Mouse (Mus musculus): Measurements from ENCODE around the gene C5ar2. TPM values are rescaled to one million over a fixed set of nuclear protein-coding genes. Genes with fewer than 3 reads are reported as not detected.

The C5ar2 gene
- polyA plus RNA-seq, 1 experiment from 2014 or later, result not detected

DNA sequence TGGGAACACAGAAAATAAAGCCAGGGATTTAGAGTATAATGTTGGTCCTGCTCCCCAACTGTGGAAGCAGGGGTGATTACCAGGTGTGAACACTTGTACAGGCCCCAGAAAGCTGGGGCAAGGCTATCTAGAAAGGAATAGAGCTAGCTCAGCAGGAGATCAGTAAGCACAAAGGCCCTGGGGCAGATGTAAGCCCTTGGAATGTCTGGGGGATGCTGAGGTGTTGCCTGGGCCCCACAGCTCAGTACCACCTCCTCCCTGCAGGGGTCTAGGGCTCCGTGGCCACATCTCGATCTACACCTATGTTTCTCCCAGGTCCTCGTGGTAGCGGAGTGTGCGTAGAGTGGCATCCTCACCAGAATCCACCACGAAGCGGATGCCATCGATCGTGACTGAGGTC, 30.0 kb downstream of the C5ar2 start:
- H3K9me3 ChIP-seq (ENCODE audit: control insufficient read depth, low read length), result no peaks in the 10 kb centered on the region
- peaks cover 12% of the 10 kb centered on the region for H3K36me3 ChIP-seq (ENCODE audit: control insufficient read depth, insufficient read depth, low read length)
- no peak overlapping the region for H3K4me3 ChIP-seq (ENCODE audit: low read depth, low read length)
- ATAC-seq (ENCODE audit: insufficient number of reproducible peaks, low FRiP score, low TSS enrichment, low read depth) (no peak), DNase-seq (ENCODE audit: low spot score) (no peak)
- 94% methylated on average over 9 of the region's 9 CpGs for WGBS
- no peak overlapping the region for H3K27ac ChIP-seq (replicated peaks; ENCODE audit: low read depth, low read length)
- H3K4me1 ChIP-seq (ENCODE audit: control insufficient read depth, insufficient read depth, low read length), result no peaks in the 10 kb centered on the region
- H3K27me3 ChIP-seq (ENCODE audit: control insufficient read depth, insufficient read depth, low read length), result no peaks in the 10 kb centered on the region
- H3K9ac ChIP-seq (ENCODE audit: low read length), result no peak overlapping the region
- no peak overlapping the region for H3K4me2 ChIP-seq (ENCODE audit: low read depth, severe bottlenecking)

DNA sequence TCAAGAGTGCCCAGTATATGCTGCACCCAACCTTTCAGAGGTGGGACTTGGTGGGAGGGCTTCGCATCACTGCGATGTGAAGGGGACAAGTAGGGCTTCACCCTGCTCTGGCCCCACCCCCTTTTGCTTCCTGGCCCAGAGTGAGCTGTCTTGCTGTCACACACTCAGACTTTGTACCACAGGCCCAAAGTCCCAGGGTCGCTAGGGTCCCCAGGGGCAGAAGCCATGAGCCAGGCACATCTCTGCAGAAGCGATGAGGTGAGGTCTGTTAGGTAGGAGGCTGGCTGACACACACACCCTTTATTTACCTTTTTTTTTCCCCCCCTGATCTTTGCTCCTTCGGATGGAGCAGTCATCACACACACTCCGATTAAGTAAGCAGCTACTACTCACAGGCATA, 30.8 kb downstream of the C5ar2 start:
- Histone ChIP-seq H3K27ac (replicated peaks; ENCODE audit: low read depth, low read length) (no peak overlapping the region), H3K4me2 (ENCODE audit: low read depth, severe bottlenecking) (no peak overlapping the region), H3K9me3 (ENCODE audit: control insufficient read depth, low read length) (no peaks in the 10 kb centered on the region), H3K4me1 (ENCODE audit: control insufficient read depth, insufficient read depth, low read length) (no peaks in the 10 kb centered on the region), H3K9ac (ENCODE audit: low read length) (no peak overlapping the region), H3K36me3 (ENCODE audit: control insufficient read depth, insufficient read depth, low read length) (peaks cover 14% of the 10 kb centered on the region), H3K4me3 (ENCODE audit: low read depth, low read length) (no peak overlapping the region), H3K27me3 (ENCODE audit: control insufficient read depth, insufficient read depth, low read length) (no peaks in the 10 kb centered on the region)
- no peak for DNase-seq (ENCODE audit: low spot score)
- 87% methylated on average over 6 of the region's 6 CpGs for WGBS
- ATAC-seq (ENCODE audit: insufficient number of reproducible peaks, low FRiP score, low TSS enrichment, low read depth), result no peak

DNA sequence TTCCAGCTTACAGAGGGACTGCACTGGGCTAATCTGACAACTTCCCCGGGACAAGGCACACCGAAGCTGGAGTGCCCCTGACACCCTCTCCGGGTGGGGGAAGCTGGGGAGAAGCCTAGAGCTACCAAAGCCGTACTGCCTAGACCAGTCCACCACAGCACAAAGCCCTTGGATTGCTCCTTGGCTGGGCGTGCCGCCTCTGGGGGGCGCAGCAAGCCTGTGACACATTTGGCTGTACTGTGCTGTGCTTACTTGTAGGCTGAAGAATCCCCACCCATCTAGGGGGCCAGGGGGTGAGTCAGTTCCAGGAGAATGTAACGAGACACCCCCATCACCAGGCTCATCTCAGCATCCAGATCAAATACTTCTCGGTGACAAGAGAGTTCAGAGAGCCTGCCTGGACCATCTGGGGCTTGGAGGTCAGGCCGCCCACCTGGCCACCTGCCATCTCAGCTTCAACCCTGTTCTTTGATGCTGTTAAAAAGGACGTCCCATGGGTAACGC, 33.0 kb downstream of the C5ar2 start:
- no peaks in the 10 kb centered on the region for H3K9me3 ChIP-seq (ENCODE audit: control insufficient read depth, low read length)
- no peak overlapping the region for H3K4me2 ChIP-seq (ENCODE audit: low read depth, severe bottlenecking)
- no peaks in the 10 kb centered on the region for H3K4me1 ChIP-seq (ENCODE audit: control insufficient read depth, insufficient read depth, low read length)
- H3K27me3 ChIP-seq (ENCODE audit: control insufficient read depth, insufficient read depth, low read length), result no peaks in the 10 kb centered on the region
- 68% methylated on average over 12 of the region's 12 CpGs for WGBS
- H3K4me3 ChIP-seq (ENCODE audit: low read depth, low read length), result no peak overlapping the region
- no peak for DNase-seq (ENCODE audit: low spot score)
- no peak overlapping the region; the same call in 1 of the 2 replicates for H3K9ac ChIP-seq (ENCODE audit: low read length)
- H3K27ac ChIP-seq (replicated peaks; ENCODE audit: low read depth, low read length), result no peak overlapping the region
- ATAC-seq (ENCODE audit: insufficient number of reproducible peaks, low FRiP score, low TSS enrichment, low read depth), result no peak; the same call in 1 of the 2 replicates
- H3K36me3 ChIP-seq (ENCODE audit: control insufficient read depth, insufficient read depth, low read length), result peaks cover 17% of the 10 kb centered on the region

DNA sequence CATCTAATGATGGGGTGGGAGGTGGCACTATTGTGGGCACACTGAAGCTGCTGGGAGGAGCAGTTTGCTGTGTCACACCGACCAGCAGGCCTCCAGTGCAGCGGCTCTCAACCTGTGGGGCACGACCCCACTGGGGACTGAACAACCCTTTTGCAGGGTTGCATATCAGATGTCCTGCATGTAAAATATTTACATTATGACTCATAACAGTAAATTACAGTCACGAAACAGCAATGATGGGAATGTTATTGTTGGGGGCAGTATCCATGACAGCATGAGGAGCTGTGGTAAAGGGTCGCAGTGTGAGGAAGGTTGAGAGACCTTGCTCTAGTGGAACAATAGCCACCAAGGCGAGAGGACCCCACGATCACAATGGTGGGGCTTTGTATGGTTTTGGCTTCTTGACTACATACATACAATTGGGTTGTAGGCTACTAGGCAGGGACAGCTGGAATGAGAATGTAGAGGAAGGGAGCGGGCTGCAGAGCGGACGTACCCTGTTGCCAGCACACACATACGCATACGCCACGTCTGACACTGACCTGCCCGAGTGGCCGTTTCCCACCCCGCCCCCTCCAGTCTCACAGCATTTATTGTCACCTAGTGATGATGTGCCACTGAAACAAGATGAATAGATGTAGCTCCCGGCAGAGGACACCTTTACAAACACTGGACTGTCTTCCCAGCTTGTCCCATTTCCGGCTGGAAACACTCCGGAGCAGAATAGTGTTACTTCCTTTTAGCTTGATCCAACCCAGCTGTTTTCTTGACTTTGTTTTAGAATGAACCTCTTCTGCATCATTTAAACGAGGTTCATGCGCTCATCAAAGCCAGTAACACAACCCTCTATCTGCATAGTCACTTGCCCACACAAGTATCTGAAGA, 34.9 kb downstream of the C5ar2 start:
- no peak overlapping the region for H3K27ac ChIP-seq (replicated peaks; ENCODE audit: low read depth, low read length)
- no peaks in the 10 kb centered on the region for H3K27me3 ChIP-seq (ENCODE audit: control insufficient read depth, insufficient read depth, low read length)
- H3K9me3 ChIP-seq (ENCODE audit: control insufficient read depth, low read length), result no peaks in the 10 kb centered on the region
- DNase-seq (ENCODE audit: low spot score) (no peak), ATAC-seq (ENCODE audit: insufficient number of reproducible peaks, low FRiP score, low TSS enrichment, low read depth) (no peak)
- H3K36me3 ChIP-seq (ENCODE audit: control insufficient read depth, insufficient read depth, low read length), result peaks cover 8% of the 10 kb centered on the region
- no peak overlapping the region for H3K9ac ChIP-seq (ENCODE audit: low read length)
- H3K4me1 ChIP-seq (ENCODE audit: control insufficient read depth, insufficient read depth, low read length), result no peaks in the 10 kb centered on the region
- H3K4me2 ChIP-seq (ENCODE audit: low read depth, severe bottlenecking), result no peak overlapping the region
- no peak overlapping the region for H3K4me3 ChIP-seq (ENCODE audit: low read depth, low read length)
- WGBS, result 91% methylated on average over 21 of the region's 21 CpGs

DNA sequence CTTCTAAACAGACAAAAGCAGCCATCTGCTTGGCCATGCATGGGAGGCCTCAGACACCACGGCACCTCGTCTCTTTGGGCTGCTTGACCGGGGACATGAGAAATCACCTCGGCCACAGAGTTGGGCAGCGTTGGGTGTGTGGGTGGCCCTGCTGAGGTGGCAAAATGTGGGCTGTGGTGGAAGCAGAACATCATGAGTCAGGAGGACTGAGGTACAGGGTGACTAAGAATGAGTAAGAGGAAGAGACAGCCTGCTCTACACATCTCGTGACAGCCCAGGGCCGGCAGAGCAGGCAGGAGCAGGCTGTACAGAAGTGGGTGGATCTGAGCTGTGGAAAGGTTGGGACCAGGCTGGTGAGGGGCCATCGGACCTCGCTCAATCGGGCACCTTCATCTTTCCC, 36.5 kb downstream of the C5ar2 start:
- H3K4me1 ChIP-seq (ENCODE audit: control insufficient read depth, insufficient read depth, low read length), result no peaks in the 10 kb centered on the region
- ATAC-seq (ENCODE audit: insufficient number of reproducible peaks, low FRiP score, low TSS enrichment, low read depth) (no peak), DNase-seq (ENCODE audit: low spot score) (no peak)
- H3K27ac ChIP-seq (replicated peaks; ENCODE audit: low read depth, low read length), result no peak overlapping the region
- H3K27me3 ChIP-seq (ENCODE audit: control insufficient read depth, insufficient read depth, low read length), result no peaks in the 10 kb centered on the region
- H3K9me3 ChIP-seq (ENCODE audit: control insufficient read depth, low read length), result no peaks in the 10 kb centered on the region
- H3K4me3 ChIP-seq (ENCODE audit: low read depth, low read length), result no peak overlapping the region
- 90% methylated on average over 10 of the region's 10 CpGs for WGBS
- H3K4me2 ChIP-seq (ENCODE audit: low read depth, severe bottlenecking), result no peak overlapping the region
- no peak overlapping the region for H3K9ac ChIP-seq (ENCODE audit: low read length)
- H3K36me3 ChIP-seq (ENCODE audit: control insufficient read depth, insufficient read depth, low read length), result peaks cover 13% of the 10 kb centered on the region; the same call in 1 of the 2 replicates

DNA sequence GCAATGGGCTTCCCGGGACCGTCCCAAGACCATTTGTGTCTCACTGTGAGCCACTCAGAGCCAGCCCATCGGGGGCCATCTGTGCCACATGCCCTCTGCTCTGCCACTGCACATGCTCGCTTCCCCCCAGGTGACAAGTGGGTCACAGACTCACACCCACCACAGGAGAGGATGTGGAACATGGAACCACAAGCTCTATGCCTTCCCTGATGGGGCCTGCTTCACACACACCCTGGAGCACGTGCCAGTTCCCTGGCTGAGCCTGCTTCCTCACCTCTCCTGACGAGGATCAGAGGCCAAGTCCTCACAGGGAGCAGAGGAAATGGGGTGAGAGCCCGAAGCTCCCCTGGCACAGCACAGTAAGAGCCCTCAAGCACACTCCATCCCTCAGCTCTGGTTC, 36.9 kb downstream of the C5ar2 start:
- Histone ChIP-seq H3K9me3 (ENCODE audit: control insufficient read depth, low read length) (no peaks in the 10 kb centered on the region), H3K4me3 (ENCODE audit: low read depth, low read length) (no peak overlapping the region), H3K4me1 (ENCODE audit: control insufficient read depth, insufficient read depth, low read length) (no peaks in the 10 kb centered on the region), H3K4me2 (ENCODE audit: low read depth, severe bottlenecking) (no peak overlapping the region), H3K27me3 (ENCODE audit: control insufficient read depth, insufficient read depth, low read length) (no peaks in the 10 kb centered on the region), H3K36me3 (ENCODE audit: control insufficient read depth, insufficient read depth, low read length) (peaks cover 13% of the 10 kb centered on the region; the same call in 1 of the 2 replicates), H3K27ac (replicated peaks; ENCODE audit: low read depth, low read length) (no peak overlapping the region), H3K9ac (ENCODE audit: low read length) (no peak overlapping the region)
- ATAC-seq (ENCODE audit: insufficient number of reproducible peaks, low FRiP score, low TSS enrichment, low read depth) (no peak), DNase-seq (ENCODE audit: low spot score) (no peak)
- 74% methylated on average over 7 of the region's 7 CpGs for WGBS

DNA sequence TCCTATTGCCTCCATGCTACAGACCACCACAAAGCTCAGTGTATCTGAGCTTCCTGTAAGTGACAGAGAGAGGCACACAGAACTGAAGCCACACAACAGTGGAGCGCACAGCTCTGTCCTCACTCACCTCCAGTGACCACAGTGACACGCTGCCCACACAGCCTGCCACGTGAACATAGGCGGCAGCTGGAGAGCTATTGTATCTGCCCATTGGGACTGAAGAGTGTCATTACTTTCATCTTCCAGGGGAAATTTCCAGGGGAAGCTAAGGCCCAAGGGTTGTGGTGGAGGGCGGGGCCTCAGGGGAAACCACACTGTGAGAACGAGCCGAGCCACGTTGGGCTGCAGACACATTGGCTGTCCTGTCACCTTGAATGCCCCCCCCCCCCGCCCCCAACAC, 39.2 kb downstream of the C5ar2 start:
- ATAC-seq (ENCODE audit: insufficient number of reproducible peaks, low FRiP score, low TSS enrichment, low read depth) (no peak), DNase-seq (ENCODE audit: low spot score) (no peak)
- peaks cover 17% of the 10 kb centered on the region for H3K36me3 ChIP-seq (ENCODE audit: control insufficient read depth, insufficient read depth, low read length)
- no peak overlapping the region for H3K4me3 ChIP-seq (ENCODE audit: low read depth, low read length)
- H3K9ac ChIP-seq (ENCODE audit: low read length), result no peak overlapping the region
- no peak overlapping the region for H3K4me2 ChIP-seq (ENCODE audit: low read depth, severe bottlenecking)
- no peak overlapping the region for H3K27ac ChIP-seq (replicated peaks; ENCODE audit: low read depth, low read length)
- 82% methylated on average over 9 of the region's 9 CpGs for WGBS
- H3K4me1 ChIP-seq (ENCODE audit: control insufficient read depth, insufficient read depth, low read length), result no peaks in the 10 kb centered on the region
- no peaks in the 10 kb centered on the region for H3K27me3 ChIP-seq (ENCODE audit: control insufficient read depth, insufficient read depth, low read length)
- H3K9me3 ChIP-seq (ENCODE audit: control insufficient read depth, low read length), result no peaks in the 10 kb centered on the region

DNA sequence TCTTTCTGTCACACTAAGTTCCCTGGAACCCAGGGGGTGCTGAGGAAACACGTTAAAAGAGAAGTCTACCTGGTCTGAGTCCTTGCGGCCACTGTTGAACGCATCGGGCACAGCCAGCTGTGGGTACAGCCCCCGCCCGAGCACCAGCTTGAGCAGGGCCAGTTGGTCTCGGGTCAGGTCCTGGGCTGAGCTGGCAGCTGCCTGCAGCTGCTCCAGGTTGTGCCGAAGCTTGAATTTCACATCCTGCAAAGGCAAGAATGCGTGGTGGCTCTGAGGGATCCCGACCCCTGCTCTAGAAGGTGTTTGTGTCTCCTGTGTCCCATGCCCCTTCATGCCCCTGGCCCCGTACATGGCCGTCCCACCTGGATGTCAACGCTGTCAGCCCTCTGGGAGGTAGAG, 40.5 kb downstream of the C5ar2 start:
- Histone ChIP-seq H3K36me3 (ENCODE audit: control insufficient read depth, insufficient read depth, low read length) (peaks cover 15% of the 10 kb centered on the region), H3K27me3 (ENCODE audit: control insufficient read depth, insufficient read depth, low read length) (no peaks in the 10 kb centered on the region), H3K4me2 (ENCODE audit: low read depth, severe bottlenecking) (no peak overlapping the region), H3K9ac (ENCODE audit: low read length) (no peak overlapping the region), H3K27ac (replicated peaks; ENCODE audit: low read depth, low read length) (no peak overlapping the region), H3K4me1 (ENCODE audit: control insufficient read depth, insufficient read depth, low read length) (no peaks in the 10 kb centered on the region), H3K4me3 (ENCODE audit: low read depth, low read length) (no peak overlapping the region), H3K9me3 (ENCODE audit: control insufficient read depth, low read length) (no peaks in the 10 kb centered on the region)
- ATAC-seq (ENCODE audit: insufficient number of reproducible peaks, low FRiP score, low TSS enrichment, low read depth) (no peak), DNase-seq (ENCODE audit: low spot score) (no peak)
- 93% methylated on average over 13 of the region's 13 CpGs for WGBS
